Mouse (Mus musculus): ENCODE measurements around the gene Cbx1. TPM values are rescaled to one million over a fixed set of nuclear protein-coding genes. Genes with fewer than 3 reads are reported as not detected.
"Not testable (repeated sequence)": the region's sequence is repeated elsewhere in the genome, so short reads cannot be mapped to it uniquely, and the experiment has no call there.

Gene Cbx1
- total RNA-seq, 2 experiments from 2014 or later, result 13.6 to 32.9 TPM

DNA sequence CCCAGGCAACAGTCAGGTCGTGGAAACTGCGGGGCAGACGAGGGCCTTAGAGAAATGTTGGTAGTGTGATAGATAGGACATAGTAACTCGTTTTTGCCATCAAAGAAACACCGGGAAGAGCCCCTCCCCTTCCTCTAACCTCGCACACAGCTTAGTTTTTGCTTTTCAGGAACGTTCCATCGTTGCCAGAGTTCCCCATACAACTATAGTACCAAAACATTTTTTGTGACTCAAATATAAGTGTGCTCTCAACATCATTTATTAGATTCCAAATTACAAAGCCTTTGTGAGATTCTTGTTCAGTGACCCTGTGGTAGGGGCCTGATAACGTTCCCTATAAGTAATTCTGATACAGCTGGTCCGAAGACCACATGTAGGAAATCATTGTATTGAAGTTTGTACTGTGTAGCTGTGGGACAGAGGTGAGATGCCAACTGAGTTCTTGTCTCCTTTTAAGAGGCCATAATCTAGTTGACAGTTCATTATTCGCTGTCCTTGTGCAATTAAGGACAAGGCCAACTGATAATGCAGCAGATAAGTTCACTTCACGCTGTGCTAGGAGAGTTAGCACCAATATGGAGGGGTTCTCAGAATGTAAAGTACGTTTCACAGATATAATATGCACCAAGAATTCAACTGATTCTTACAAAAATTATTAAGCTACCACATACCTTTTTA is 41.8 kb downstream of the Cbx1 start:
- ATAC-seq (replicated peaks; ENCODE audit: low FRiP score, poor library complexity, severe bottlenecking), result no peak

- no peak for ATAC-seq (replicated peaks; ENCODE audit: low FRiP score, poor library complexity, severe bottlenecking)
These were observed 42.6 kb downstream of the Cbx1 start for GRCm38 (mm10) chr11:96831516-96831915.

GRCm38 (mm10) chr11:96832541-96832940 is 43.6 kb downstream of the Cbx1 start:
- ATAC-seq (replicated peaks; ENCODE audit: low FRiP score, poor library complexity, severe bottlenecking), result no peak

DNA sequence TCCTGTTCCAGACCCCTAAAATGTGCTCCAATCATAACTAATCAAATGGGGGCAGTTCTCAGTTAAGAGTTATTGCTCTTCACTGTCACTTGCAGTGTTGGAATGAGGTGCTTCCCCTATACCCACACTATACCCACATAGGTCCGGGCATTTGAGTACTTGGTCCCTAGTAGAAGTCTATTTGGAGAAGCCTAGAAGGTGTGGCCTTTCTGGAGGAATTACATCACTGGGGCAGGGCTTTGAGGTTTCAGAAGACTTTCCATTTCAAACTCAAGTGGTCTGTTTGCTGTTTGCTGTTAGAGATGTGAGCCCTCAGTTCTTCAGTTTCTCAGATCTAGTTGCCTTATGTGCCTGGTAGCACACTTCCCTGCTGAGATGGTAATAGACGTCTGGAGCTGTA is 44.0 kb downstream of the Cbx1 start:
- ATAC-seq (replicated peaks; ENCODE audit: low FRiP score, poor library complexity, severe bottlenecking), result no peak

DNA sequence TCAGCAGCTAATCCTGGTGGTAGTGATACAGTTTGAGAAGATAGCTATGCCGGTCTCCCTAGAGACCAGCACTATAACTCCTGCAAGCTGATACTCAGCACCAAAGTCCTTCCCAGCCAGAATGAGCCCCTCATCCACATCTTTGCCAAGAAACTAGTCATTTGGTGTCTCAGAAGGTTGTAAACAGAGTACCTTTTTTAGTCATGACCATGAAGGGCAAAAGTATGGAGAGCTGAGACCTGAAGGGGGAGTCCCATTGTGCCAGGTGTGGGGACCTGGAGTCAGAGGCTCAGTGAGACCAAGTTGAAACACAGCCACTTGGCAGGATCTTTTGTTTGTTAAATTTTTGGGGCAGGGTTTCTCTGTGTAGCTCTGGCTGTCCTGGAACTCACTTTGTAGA is 45.2 kb downstream of the Cbx1 start:
- ATAC-seq (replicated peaks; ENCODE audit: low FRiP score, poor library complexity, severe bottlenecking), result no peak

GRCm38 (mm10) chr11:96837298-96837697 is 48.4 kb downstream of the Cbx1 start:
- 0 out of 2 replicates have a peak, but pooled peaks have one; percentile 46 for ATAC-seq (replicated peaks; ENCODE audit: low FRiP score, poor library complexity, severe bottlenecking)

DNA sequence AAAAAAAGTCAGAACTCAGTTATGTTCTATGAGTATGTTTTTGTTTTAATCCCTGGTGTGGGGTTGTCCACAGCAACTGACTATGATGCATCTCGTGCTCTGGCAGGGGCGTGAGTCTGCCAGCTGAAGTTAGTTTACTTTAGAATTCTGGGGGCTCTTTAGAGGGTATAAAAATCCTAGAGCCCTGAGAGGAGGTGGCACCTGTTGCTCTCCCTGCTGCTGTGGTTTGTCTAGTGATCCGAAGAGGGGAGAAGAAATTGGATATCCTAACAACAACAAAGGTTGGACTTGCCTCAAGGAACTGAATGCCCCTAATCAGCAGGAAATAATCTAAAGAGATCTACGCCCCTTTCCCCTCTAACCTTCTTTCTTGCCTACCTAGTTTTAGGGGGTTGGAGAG is 49.4 kb downstream of the Cbx1 start:
- no peak for ATAC-seq (replicated peaks; ENCODE audit: low FRiP score, poor library complexity, severe bottlenecking)

DNA sequence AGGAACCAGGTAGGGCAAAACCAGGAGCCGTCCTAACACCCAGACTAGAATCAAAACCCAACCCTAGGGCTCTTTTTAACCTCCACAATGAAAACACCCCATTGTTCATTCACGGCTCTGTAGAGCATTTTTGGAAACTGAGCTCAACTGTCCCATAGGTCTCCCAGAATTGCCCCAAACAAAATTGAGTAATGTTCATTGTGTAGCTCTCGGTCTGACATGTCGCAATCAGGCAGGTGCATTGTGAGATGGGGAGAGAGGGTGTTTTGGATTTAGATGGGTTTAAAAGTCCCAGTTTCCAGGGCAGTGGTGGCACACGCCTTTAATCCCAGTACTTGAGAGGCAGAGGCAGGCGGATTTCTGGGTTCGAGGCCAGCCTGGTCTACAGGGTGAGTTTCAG is 50.5 kb downstream of the Cbx1 start:
- ATAC-seq (replicated peaks; ENCODE audit: low FRiP score, poor library complexity, severe bottlenecking), result no peak

- ATAC-seq (replicated peaks; ENCODE audit: low FRiP score, poor library complexity, severe bottlenecking), result no peak
These were observed 51.0 kb downstream of the Cbx1 start for GRCm38 (mm10) chr11:96839877-96840276.

DNA sequence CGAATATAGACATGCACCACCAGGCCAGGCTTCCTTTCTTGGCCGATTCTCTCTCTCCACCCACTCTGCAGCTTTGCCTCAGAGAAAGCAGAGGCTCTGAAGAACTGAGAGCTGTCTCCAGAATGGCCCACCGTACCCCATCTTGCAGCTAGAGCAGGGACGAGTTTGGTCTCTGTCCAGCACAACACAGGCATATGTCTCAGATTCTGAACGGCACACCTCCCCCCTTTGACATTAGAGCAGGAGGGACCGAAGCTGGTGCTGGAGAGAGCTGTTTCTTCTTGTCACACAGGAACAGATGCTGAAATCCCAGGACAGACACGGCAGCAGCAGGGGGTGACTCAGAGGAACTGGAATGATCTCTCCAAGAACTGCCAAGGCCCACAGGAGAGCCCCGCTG is 51.4 kb downstream of the Cbx1 start:
- ATAC-seq (replicated peaks; ENCODE audit: low FRiP score, poor library complexity, severe bottlenecking), result no peak

DNA sequence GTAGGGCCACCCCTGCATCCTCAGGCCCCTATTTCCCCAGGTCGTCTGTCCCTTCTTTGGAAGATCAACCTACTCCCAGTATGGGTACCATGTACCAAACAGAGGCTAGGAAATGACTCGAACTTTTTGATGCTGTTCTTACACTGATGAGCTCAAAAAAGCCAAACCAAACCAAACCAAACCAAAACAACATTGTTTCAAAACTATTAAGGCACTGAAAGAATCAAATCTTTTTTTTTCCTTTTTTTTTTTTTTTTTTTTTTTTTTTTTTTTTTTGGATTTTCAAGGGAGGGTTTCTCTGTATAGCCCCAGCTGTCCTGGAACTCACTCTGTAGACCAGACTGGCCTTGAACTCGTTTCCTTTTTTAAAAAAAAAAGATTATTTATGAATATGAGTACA is 54.7 kb downstream of the Cbx1 start:
- ATAC-seq (replicated peaks; ENCODE audit: low FRiP score, poor library complexity, severe bottlenecking), result no peak

- no peak for ATAC-seq (replicated peaks; ENCODE audit: low FRiP score, poor library complexity, severe bottlenecking)
These were observed 58.3 kb downstream of the Cbx1 start for GRCm38 (mm10) chr11:96847240-96847639.

DNA sequence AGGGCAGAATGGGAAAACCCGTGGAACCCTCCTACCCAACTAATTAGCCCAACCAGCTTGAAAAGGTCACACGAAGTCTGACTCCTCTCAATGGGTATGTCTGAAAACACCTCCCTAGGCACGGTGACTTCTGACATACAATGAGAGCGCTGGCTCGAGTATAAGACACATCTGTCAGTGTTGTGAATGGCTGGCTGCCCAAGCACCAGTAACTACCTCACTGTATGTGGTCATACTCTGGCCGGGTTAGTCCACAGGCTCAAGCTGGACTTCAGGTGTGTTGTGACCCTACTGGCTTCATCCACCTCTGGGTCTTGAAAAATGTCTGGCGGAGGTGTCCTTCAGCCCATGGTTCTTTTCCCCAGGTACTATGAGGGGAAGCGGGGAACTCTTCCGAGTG is 59.8 kb downstream of the Cbx1 start:
- 0 out of 2 replicates have a peak, but pooled peaks have one; percentile 24 for ATAC-seq (replicated peaks; ENCODE audit: low FRiP score, poor library complexity, severe bottlenecking)

- ATAC-seq (replicated peaks; ENCODE audit: low FRiP score, poor library complexity, severe bottlenecking), result not testable (repeated sequence)
These were observed 60.2 kb downstream of the Cbx1 start for GRCm38 (mm10) chr11:96849145-96849544.

DNA sequence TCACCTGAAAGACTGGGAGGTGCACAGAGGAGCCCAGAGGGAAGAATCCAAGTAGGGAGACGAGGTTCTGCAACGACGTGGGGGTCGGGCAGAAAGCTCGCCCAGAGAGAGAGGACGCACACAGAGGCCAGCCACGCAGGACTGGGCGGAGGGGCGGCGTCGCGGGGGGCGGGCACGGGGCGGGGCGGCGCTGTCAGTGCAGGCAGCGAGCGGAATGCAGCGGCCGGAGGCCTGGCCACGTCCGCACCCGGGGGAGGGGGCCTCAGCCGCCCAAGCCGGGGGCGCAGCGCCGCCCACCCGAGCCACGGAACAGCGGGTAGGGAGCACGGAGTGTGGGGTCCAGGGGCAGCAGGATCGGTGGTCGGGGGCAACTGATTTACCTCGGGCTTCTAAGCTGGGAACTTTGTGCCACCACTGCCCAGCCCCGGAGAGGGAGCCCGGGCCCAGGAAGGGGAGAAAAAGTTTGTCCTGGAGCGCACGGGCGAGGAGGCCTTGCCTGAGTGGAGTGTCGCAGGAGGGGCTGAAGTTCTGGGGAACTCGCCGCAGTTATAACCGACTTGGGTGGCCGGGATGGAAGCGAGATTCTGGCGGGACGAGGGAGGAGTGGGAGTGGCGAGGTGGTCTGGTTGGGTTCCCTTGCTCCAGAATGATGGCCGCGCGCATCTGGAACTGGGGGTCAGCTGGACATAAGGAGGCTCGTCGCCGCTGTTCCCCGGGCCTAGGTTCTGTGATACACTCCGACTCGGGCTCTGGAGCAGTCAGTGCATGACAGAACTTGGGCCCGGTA is 60.9 kb downstream of the Cbx1 start, which contains the start of gene Copz2:
Gene Copz2 (plus strand): TSS at position 190 of the 787 bp plus-strand sequence.
- no peak for ATAC-seq (replicated peaks; ENCODE audit: low FRiP score, poor library complexity, severe bottlenecking)

GRCm38 (mm10) chr11:96857446-96857845 is 68.5 kb downstream of the Cbx1 start:
- ATAC-seq (replicated peaks; ENCODE audit: low FRiP score, poor library complexity, severe bottlenecking), result no peak

Other genes with a start within 250 kb of the Cbx1 start
- gene Snx11, start 11.6 kb upstream of the Cbx1 start, total RNA-seq (2015; ENCODE audit: low replicate concordance), result 1.3 and 12.3 TPM in 2 replicates
- 10.2 and 16.3 TPM in 2 replicates for gene Snx11, start 11.6 kb upstream of the Cbx1 start, total RNA-seq (2017; ENCODE audit: low replicate concordance)
- 27.0 and 27.1 TPM in 2 replicates for gene Nfe2l1, start 40.8 kb downstream of the Cbx1 start, total RNA-seq (2015; ENCODE audit: low replicate concordance)
- 26.5 and 32.5 TPM in 2 replicates for gene Nfe2l1, start 40.8 kb downstream of the Cbx1 start, total RNA-seq (2017; ENCODE audit: low replicate concordance)
- gene Copz2, start 60.7 kb downstream of the Cbx1 start, total RNA-seq (2015; ENCODE audit: low replicate concordance), result not detected in 2 replicates
- not detected in 2 replicates for gene Copz2, start 60.7 kb downstream of the Cbx1 start, total RNA-seq (2017; ENCODE audit: low replicate concordance)
- 6.1 and 8.6 TPM in 2 replicates for gene Cdk5rap3, start 127.4 kb downstream of the Cbx1 start, total RNA-seq (2015; ENCODE audit: low replicate concordance)
- gene Cdk5rap3, start 127.4 kb downstream of the Cbx1 start, total RNA-seq (2017; ENCODE audit: low replicate concordance), result 6.8 and 17.3 TPM in 2 replicates
- gene Prr15l, start 139.0 kb downstream of the Cbx1 start, total RNA-seq (2015; ENCODE audit: low replicate concordance), result not detected in 2 replicates
- gene Prr15l, start 139.0 kb downstream of the Cbx1 start, total RNA-seq (2017; ENCODE audit: low replicate concordance), result 0.94 and 1.3 TPM in 2 replicates
- 231 and 288 TPM in 2 replicates for gene Pnpo, start 154.9 kb downstream of the Cbx1 start, total RNA-seq (2015; ENCODE audit: low replicate concordance)
- gene Pnpo, start 154.9 kb downstream of the Cbx1 start, total RNA-seq (2017; ENCODE audit: low replicate concordance), result 381 and 405 TPM in 2 replicates
- 16.1 and 17.1 TPM in 2 replicates for gene Sp2, start 193.8 kb downstream of the Cbx1 start, total RNA-seq (2015; ENCODE audit: low replicate concordance)
- 4.4 and 6.1 TPM in 2 replicates for gene Sp2, start 193.8 kb downstream of the Cbx1 start, total RNA-seq (2017; ENCODE audit: low replicate concordance)
- gene Sp6, start 224.3 kb downstream of the Cbx1 start, total RNA-seq (2015; ENCODE audit: low replicate concordance), result not detected in 2 replicates
- not detected in 2 replicates for gene Sp6, start 224.3 kb downstream of the Cbx1 start, total RNA-seq (2017; ENCODE audit: low replicate concordance)
- gene Scrn2, start 240.8 kb downstream of the Cbx1 start, total RNA-seq (2015; ENCODE audit: low replicate concordance), result 0.84 TPM in 1 of 2 replicates, not detected in the other
- gene Scrn2, start 240.8 kb downstream of the Cbx1 start, total RNA-seq (2017; ENCODE audit: low replicate concordance), result 2.0 and 3.1 TPM in 2 replicates

All from erythroblast, adult 5-6 weeks (primary cell).